Mouse (Mus musculus) retina, postnatal 1 day (tissue): ENCODE measurements around the gene Suox.
"Not testable (repeated sequence)": the region's sequence is repeated elsewhere in the genome, so short reads cannot be mapped to it uniquely, and the experiment has no call there.

Source experiments
- DNase-seq: peaks from one replicate; pipeline ENCODE4 v3.0.0-alpha.2; 2012

The Suox gene

DNA sequence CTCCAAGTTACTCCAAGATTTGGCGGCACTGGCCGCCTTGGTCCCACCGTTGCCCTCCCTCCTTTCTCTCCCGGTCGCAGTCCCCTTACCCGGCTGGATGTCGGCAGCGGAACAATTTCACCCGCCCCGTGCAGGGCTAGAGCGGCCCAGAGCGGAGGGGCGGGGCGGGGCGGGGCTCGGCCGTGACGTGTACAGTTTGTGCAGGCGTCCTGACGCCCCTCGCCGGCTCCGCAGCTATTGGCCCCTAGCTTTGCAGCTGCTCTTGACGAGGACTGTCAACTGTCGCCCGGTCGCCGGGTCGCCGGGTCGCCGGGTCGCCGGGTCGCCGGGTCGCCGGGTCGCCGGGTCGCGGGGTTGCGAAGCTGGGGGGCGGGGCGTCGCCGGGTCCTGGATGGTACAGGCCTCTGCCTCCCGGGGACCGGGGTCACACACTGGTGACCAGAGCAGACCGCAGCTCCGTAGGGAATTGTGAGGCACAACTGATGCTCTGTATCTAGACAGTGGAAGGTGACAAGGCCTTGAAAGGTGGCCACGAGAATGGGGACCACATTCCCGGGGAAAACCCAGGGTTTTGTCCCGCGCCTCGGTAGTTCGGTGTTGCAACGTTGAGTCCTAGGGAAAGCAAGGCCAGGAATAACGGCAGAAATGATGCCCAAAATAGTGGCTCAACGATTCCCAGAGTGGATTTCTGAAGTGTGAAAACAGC is at the start of gene Suox:
Gene Suox (minus strand): TSS at position 311 of the 706 bp plus-strand sequence.
- peak; percentile 92 for DNase-seq

GRCm38 (mm10) chr10:128715559-128716537 is 42.0 kb upstream of the Suox start:
- DNase-seq, result no peak

DNA sequence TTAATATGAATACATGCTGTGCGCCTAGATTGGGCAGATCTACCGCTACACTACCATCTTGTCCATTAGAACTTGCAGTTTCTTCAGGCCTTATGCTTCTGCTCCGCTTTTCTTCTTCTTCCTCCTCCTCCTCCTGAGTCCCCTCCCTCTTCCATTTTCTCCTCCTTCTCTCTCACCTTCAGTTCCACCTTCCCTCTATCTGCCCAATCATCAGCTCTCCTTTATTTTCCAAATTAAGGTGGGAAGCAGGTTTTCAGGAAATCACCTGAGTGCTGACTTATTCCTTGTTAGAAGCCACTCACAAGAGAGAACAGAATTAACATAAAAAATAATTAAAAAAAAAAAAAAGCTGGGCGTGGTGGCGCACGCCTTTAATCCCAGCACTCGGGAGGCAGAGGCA is 37.4 kb upstream of the Suox start:
- DNase-seq, result not testable (repeated sequence)

- DNase-seq, result peak; percentile 48
These were observed 31.4 kb upstream of the Suox start for GRCm38 (mm10) chr10:128705317-128705693.

DNA sequence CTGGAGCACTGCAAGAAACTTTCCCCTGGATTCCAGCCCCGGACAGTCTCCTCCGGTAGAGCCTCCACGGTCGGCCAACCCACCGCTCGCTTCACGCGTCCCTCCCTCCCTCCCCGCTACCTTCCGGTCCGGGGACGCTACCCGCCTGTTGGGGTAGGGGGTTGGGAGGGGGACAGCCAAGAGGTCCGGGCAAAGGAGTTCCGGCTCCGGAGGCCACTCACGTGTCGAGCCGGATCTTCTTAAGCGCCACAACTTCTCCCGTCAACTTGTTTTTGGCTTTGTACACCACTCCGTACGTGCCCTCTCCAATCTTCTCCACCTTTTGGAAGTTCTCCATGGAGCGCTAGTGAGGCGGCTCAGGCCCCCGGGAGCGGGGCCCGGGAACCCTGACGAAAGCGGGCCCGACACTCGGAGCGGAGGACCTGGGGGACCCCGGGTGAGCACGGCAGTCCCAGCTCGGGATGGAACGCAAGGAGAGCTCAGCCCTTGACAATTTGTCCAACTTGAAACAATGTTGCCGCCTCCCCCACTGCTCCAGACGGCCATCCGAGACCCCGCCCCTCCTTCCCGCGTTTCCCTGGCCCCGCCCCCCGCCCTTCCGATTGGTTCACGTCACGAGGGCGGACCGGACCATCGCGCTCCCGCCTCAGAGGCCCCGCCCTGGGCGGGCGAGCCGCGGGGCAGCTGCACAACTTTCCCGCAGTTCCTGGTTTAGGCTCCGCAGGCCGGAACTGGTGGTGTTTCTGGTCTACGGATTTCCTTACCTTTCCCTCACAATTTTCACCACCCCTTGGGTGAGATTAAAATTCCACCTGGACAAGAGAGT is 30.8 kb upstream of the Suox start, which contains the start of gene Cdk2:
Gene Cdk2 (minus strand): TSS at position 541 of the 826 bp plus-strand sequence.
- DNase-seq, result peak; percentile 94

- DNase-seq, result no peak
These were observed 30.0 kb upstream of the Suox start, which contains the start of gene Pmel for GRCm38 (mm10) chr10:128703895-128704294. Pmel (plus strand) TSS chr10:128704195.

GRCm38 (mm10) chr10:128702328-128703007 is 28.6 kb upstream of the Suox start:
- DNase-seq, result no peak

- no peak for DNase-seq
These were observed 26.8 kb upstream of the Suox start for GRCm38 (mm10) chr10:128700712-128701111.

DNA sequence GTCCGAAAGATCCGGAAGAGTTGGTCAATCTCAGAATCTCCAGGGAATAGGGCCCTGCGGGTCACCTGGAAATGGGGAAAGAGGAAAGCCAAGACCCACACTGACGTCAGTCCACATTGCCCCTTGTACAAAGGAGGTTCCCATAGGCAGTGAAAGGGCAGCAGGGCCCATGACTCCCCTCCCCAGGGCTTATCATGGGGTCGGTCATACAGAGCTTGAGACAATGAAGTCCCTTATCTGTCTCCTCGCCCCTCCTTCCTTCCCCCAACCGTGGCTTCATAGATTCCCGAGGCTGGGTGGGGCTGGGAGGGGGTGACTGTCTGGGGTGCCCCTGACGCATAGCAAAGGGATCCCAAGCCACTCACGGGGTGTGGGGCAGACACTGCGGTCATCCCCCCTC is 25.7 kb upstream of the Suox start:
- no peak for DNase-seq

- DNase-seq, result no peak
These were observed 25.1 kb upstream of the Suox start for GRCm38 (mm10) chr10:128699006-128699405.

DNA sequence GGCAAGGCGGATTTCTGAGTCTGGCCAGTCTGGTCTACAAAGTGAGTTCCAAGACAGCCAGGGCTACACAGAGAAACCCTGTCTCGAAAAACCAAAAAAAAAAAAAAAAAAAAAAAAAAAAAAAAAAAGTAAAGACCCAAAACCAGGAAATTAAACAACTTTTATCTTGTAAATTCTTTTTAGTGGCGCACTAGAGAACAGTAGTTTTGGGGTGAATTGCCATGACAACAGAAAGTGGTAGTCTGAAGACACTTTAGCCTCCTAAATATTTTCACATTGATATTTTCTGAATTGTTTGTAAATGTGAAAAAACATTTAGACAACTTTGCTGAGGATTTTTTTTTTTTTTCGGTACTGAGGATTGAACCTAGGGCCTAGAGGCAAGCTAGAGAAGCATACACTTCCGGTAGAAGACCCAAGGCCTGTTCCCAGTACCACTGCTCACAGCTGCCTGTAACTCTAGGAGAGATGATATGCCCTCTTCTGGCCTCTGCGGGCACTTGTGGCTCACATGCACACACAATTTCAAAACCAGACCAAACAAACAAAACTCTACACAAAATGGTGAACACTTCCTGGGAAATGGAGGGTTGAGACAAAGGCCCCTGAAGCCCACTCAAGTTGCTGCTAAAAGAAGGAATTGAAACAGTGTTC is 23.3 kb upstream of the Suox start:
- DNase-seq, result peak; percentile 21

DNA sequence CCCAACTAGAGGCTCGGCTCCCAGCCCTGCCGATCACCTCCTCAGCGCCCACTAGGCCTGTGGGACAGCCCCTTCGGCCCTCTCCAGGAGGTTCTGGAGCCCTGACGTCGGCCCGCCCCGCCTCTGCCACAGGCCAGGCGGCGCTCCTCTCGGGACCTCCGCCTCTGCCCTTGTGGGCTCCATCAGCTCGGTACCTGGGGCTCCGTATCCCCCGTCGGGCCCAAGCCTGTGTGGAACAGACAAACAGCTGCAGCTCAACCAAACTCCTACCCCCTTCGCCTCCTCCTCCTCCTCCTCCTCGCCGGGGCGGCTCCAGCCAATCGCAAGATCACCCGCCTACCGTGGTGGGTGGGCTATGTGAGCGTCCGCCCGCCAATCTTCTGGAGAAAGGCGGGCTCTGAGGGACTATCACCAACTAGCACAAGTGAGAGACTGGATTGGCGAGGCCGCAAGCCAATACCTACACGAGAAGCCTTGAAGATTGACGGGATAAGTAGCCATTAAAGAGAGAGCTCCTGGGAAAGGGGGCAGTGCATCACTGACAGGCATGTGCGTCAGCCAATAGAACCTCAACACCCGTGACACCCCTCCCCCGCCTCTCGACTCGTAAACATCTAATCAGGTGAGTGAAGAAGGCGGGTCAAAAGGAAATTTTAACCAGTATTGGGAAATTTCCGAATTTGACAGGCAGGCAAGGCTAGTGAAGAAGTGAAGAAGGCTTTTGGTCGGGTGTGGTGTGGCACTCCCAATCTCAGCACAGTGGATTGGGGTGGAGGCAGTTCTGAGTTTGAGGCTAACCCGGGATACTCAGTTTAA is 22.3 kb upstream of the Suox start, which contains the start of gene Rab5b:
Gene Rab5b (minus strand): TSS at position 273 of the 816 bp plus-strand sequence.
- peak; percentile 100 for DNase-seq

GRCm38 (mm10) chr10:128695411-128695991 is 21.6 kb upstream of the Suox start:
- DNase-seq, result no peak

DNA sequence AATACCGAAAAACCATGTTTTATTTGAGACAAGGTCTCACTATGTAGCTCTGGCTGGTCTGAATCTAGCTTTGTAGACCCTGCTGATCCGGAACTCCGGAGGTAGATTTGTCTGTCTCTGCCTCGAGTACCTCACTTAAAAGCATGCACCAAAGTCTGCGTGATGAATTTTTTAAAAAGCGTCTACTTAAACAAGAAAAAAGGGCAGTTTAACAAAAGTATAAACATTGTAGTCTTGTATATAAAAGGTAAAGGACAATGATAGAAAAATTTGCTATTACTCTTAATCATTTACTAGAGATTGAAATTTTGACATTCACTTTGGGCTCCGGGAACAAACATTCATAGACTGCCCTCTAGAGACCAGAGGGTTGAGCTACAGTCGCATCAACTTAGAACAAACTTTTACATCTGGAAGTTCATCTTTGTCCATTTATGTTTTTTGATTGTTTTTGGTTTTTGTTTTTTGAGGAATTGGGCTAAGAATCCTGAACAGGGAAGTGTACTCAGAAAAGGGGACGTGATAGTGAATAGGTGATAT is 666 bp upstream of the Suox start:
- peak; percentile 64 for DNase-seq

DNA sequence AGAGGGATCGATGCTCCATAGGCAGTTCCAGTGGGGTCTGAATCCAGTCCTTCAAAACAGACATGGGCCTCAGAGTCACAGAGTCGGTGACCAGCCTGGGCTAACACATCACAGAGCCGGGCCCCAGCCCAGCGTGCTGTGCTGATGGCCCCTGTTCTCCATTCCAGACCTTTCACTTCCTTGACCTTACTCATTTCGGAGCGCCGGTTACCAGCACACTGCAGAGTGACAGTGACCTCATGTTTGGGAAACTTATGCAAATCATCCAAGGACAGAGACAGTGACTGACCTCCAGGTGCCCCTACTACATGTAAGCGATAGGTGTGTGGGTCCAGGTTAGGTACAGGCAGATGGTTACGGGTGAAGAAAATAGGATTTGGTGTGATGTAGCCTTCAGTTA is 2.7 kb downstream of the Suox start:
- no peak for DNase-seq

DNA sequence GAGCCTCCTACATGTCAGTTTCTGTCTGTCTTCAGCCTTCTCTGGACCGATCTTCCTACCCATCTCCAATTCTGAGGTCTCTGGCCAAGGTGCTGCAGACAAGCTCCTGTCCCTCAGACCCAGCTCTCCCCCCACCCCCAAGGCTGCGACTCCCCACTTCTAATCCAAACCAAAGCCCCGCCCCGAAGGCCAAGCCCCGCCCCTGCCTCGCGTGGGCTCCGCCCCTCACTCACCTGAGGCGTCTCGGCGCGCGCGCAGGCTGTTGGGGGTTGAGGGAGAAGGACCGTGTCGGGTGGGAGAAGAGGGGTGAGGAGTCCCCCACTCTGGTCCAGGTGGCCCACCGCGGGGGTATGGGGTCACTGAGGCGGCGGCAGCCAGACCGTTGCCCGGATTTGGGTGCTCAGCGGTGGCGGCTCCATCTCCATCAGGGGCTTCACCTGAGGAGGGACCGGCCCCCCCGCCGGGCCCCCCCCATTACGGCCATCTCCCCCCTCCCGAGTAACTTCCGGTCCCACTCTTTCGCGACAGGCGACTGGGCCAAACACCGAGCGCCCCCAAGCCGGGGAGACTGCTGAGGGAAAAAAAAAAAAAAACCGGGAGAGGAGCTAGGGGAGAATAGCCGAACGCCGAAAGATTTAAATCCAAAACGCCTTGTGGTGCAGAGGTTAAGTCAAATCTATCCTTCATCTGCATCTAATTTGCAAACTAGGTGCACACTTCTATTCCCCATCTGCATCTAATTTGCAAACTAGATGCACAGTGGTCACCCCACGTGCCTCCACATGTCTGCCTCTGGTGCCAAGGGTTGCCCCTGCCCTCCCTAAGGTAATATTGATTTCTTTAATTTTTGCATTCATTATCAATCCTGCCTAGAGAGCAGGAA is 4.8 kb downstream of the Suox start:
- DNase-seq, result peak; percentile 76

- DNase-seq, result no peak
These were observed 8.1 kb downstream of the Suox start for GRCm38 (mm10) chr10:128665806-128666205.

DNA sequence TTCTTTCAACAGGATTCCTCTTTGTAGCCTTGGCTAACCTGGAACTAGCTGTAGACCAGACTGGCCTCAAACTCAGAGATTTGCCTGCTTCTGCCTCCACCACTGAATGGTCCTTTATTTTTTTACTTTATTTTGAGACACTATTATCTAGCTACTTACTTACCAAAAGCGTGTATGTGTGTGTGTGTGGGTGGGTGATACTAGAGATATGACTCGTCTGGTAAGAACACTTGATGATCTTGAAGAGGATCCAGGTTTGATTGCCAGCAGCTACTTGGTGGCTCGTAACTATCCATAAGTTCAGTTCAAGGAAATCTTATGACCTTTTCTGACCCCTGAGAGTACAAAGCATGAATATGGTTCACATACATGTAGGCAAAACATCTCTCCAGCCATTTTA is 8.6 kb downstream of the Suox start:
- DNase-seq, result no peak

DNA sequence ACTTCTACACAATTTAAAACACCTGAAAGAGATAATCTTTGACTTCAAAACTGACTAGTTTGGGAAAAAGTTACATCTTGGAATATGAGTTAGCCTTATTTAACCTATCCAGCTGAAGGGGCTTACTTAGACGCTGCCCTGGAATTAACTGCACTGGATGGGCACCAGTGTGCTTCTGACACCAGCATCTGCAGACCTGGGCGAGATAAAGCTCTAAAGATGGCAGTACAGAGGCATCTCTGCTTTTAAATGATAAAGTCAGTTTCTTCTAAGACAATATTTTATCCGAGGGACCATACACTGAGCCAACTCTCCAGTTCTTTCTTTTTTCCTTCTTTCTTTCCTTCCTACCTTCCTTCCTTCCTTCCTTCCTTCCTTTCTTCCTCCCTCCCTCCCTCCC is 9.1 kb downstream of the Suox start:
- DNase-seq, result no peak
